Mouse (Mus musculus) neural tube, embryonic 13.5 days (tissue): ENCODE results near the gene Taf4. TPM values are rescaled to one million over a fixed set of nuclear protein-coding genes. Genes with fewer than 3 reads are reported as not detected.

Experiments used
- ATAC-seq: fragments of 200-750 bp; cut with Nextera tagmentation; 2 replicates; pipeline ENCODE4 v1.8.0; 2017; ENCODE audit warnings: low read depth, mild to moderate bottlenecking, moderate TSS enrichment, moderate library complexity
- H3K27ac ChIP-seq: fragments of 300-500 bp; sonication (generic); replicated peaks from 2 replicates; pipeline ENCODE4 v1.5.1; 2015; ENCODE audit warnings: moderate library complexity, mild to moderate bottlenecking, inconsistent platforms
- H3K27me3 ChIP-seq: fragments of 300-500 bp; sonication (generic); 2 replicates; pipeline ENCODE4 v1.6.1; 2015; ENCODE audit warnings: mild to moderate bottlenecking, inconsistent platforms
- H3K36me3 ChIP-seq: fragments of 300-500 bp; sonication (generic); 2 replicates; pipeline ENCODE4 v1.6.1; 2015; ENCODE audit warnings: mild to moderate bottlenecking, inconsistent platforms
- H3K4me1 ChIP-seq: fragments of 300-500 bp; sonication (generic); replicated peaks from 2 replicates; pipeline ENCODE4 v1.6.1; 2015; ENCODE audit warnings: inconsistent platforms
- H3K4me2 ChIP-seq: fragments of 300-500 bp; sonication (generic); 2 replicates; pipeline ENCODE4 v1.6.1; 2015; ENCODE audit warnings: inconsistent platforms, mild to moderate bottlenecking, moderate library complexity
- H3K4me3 ChIP-seq: fragments of 300-500 bp; sonication (generic); 2 replicates; pipeline ENCODE4 v1.5.1; 2015; ENCODE audit warnings: mild to moderate bottlenecking, inconsistent platforms
- H3K9ac ChIP-seq: fragments of 300-500 bp; sonication (generic); 2 replicates; pipeline ENCODE4 v1.6.1; 2015; ENCODE audit warnings: moderate library complexity, mild to moderate bottlenecking, inconsistent platforms
- H3K9me3 ChIP-seq: fragments of 300-500 bp; sonication (generic); 2 replicates; pipeline ENCODE4 v1.6.1; 2016; ENCODE audit warnings: inconsistent platforms
- WGBS: fragments of 180-500 bp; shearing (Covaris S2); methylation state at CpG from one replicate; pipeline ENCODE4 v1.1.7; 2015; 5-methylcytosine and 5-hydroxymethylcytosine counted together
- polyA plus RNA-seq: library from polyadenylated mRNA; unstranded; fragments of >200 nt; fragmentation: Nextera tagmentation; extraction: Ambion mirVana; gene quantifications from 2 replicates; pipeline ENCODE4 v1.2.1, GENCODE M21; 2015

Gene Taf4
- polyA plus RNA-seq, 1 experiment from 2014 or later = 3.7 TPM

DNA sequence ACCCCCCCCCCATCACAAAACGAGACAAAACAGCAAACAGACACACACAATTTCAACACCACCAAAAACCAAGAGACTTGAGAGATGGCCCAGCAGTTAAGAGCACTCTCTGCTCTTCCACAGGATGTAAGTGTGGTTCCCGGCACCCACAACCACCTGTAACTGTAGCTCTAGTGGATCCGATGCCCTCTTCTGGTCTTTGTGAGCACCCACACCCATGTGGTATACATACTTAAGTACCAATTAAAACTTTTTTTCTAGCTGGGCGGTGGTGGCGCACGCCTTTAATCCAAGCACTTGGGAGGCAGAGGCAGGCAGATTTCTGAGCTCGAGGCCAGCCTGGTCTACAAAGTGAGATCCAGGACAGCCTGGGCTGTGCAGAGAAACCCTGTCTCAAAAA, 34.2 kb upstream of the Taf4 start:
- no peaks in the 10 kb centered on the region for H3K9me3 ChIP-seq

DNA sequence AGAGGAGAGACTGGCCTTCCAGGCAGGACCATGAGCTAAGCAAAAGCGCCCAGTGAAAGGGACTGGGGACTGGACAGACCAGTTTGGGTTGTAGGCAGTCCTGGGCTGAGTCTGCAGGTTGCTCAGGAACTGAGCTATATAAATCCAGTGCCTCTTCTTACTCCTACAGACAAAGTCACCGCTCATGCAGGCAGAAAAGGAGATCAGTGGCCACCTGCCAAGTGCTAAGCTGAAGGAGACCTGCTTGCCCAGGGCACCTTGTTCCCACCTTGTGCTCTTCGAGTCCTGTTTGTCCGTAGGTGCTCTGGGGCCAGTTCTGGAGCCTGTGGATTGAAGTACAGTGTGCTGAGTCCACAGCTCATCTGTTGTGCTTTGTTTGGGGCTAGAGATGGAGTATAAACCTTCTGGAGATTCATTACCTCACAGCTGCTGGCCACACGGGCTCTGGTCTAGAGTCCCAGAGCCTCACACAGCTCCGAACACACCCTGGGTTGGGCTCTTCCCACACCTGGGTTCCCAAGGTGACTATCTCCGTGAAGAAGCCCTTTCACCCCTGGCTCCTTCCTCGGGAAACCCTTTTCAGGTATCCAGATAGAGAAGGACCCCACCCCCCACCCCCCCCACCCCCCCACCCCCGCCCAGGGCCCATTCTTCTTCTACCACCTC, 30.0 kb upstream of the Taf4 start:
- WGBS = 55% methylated on average over 9 of the region's 9 CpGs
- H3K4me1 ChIP-seq = no peaks in the 10 kb centered on the region
- ATAC-seq = no peak

More for the DNA sequence above, 34.2 kb upstream of the Taf4 start:
- Histone ChIP-seq H3K27ac (no peak overlapping the region), H3K4me1 (no peaks in the 10 kb centered on the region), H3K4me3 (no peak overlapping the region), H3K4me2 (no peak overlapping the region), H3K9ac (no peak overlapping the region), H3K27me3 (no peaks in the 10 kb centered on the region), H3K36me3 (no peaks in the 10 kb centered on the region)
- WGBS = 94% methylated on average over 7 of the region's 7 CpGs
- no peak for ATAC-seq

DNA sequence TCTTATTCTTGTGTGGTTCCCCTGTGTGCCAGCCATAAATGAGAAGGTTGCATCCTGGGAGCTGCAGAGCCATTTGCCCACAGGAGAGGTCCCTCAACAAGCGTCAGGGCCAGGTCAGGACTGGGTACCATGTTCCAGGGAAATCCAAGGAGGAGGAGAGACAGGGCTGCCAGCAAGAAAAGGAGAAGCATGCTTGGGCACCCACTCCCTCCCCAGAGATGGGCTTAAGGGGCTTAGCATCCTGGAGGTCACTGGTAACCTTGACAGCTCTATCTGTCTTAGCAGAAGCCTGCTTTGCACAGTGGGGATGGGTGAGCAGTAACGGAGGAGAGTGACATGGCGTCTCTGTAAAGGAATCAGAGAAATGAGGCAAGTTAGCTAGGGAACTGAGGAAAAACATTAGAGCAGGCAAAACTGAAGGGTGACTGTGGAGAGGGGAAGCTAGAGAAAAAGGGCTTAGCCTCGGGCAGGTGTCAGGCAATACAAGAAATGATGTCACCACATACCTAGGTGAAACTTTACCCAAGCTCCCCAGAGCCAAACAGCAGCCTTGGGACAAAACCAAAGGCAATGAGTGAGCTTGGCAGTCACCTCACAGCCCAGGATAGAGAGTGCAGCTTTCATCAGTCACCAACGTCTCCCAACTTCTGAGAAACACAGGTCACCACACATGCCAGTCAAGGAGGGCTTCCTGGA, 29.4 kb upstream of the Taf4 start:
- no peaks in the 10 kb centered on the region for H3K27me3 ChIP-seq
- H3K9me3 ChIP-seq = no peaks in the 10 kb centered on the region
- no peaks in the 10 kb centered on the region for H3K36me3 ChIP-seq
- H3K27ac ChIP-seq = no peak overlapping the region
- no peak overlapping the region for H3K9ac ChIP-seq
- no peak overlapping the region for H3K4me2 ChIP-seq
- WGBS = 66% methylated on average over 5 of the region's 5 CpGs
- ATAC-seq = no peak
- H3K4me3 ChIP-seq = no peak overlapping the region
- no peaks in the 10 kb centered on the region for H3K4me1 ChIP-seq

More for the DNA sequence above, 30.0 kb upstream of the Taf4 start:
- Histone ChIP-seq H3K9me3 (no peaks in the 10 kb centered on the region), H3K4me2 (no peak overlapping the region), H3K27ac (no peak overlapping the region), H3K27me3 (no peaks in the 10 kb centered on the region), H3K4me3 (no peak overlapping the region), H3K36me3 (no peaks in the 10 kb centered on the region), H3K9ac (no peak overlapping the region)

DNA sequence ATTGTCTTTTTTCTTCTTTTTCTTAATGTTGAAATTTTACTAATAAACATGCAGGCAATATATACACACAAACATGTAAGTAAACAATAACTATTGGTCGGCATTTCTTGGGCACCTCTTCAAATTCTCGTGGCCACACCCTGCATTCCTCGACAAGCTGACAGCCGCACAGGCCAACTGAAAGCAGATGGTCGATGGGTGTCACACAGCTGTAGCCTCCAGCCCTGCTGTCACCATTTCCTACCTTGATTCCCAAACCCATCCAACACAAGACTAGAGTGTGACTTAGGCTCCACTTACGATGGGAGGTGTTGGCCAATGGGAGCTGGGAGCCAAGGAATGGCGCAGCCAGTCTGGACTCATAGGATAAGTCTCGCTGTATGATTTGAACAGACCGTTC, 25.2 kb upstream of the Taf4 start:
- no peak overlapping the region for H3K9ac ChIP-seq
- no peak for ATAC-seq
- no peaks in the 10 kb centered on the region for H3K36me3 ChIP-seq
- no peaks in the 10 kb centered on the region for H3K4me1 ChIP-seq
- 94% methylated on average over 9 of the region's 9 CpGs for WGBS
- H3K4me3 ChIP-seq = no peak overlapping the region
- no peak overlapping the region for H3K27ac ChIP-seq
- no peaks in the 10 kb centered on the region for H3K9me3 ChIP-seq
- no peaks in the 10 kb centered on the region for H3K27me3 ChIP-seq
- no peak overlapping the region for H3K4me2 ChIP-seq

DNA sequence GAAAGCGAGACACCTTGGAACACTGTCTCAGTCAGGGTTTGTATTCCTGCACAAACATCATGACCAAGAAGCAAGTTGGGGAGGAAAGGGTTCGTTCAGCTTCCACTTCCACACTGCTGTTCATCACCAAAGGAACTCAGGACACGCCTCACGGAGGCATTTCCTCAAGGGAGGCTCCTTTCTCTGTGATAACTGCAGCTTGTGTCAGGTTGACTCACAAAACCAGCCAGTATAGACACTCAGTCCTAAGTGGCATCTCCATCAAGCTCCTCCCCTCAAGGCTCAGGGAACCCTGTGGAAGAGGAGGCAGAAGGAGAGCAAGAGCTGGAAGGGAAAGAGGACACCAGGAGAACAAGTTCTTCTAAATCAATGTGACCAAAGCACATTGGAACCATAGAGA, 22.0 kb upstream of the Taf4 start:
- H3K27ac ChIP-seq = no peak overlapping the region
- WGBS = 81% methylated on average over 4 of the region's 4 CpGs
- H3K9ac ChIP-seq = no peak overlapping the region
- H3K27me3 ChIP-seq = no peaks in the 10 kb centered on the region
- H3K4me3 ChIP-seq = no peak overlapping the region
- no peaks in the 10 kb centered on the region for H3K36me3 ChIP-seq
- no peaks in the 10 kb centered on the region for H3K4me1 ChIP-seq
- H3K4me2 ChIP-seq = no peak overlapping the region
- H3K9me3 ChIP-seq = no peaks in the 10 kb centered on the region
- no peak for ATAC-seq

DNA sequence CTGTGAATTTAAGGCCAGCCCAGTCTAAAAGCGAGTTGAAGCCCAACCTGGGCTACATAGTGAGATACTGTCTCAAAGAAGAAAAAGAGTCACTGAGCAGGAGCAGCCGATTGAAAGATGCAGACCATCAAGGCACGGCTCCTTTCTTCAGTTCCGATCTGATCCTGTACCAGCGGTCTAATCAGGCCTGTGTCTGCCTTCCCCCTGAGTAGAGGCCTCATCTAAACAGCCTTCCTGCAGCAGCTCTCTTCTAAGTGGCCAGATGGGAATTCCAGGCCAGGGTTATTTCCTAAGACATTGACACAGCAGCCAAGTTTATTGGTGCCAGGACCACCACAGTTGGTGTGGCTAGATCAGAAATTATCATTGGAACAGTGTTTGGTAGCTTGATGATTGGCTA, 16.6 kb upstream of the Taf4 start:
- no peak overlapping the region for H3K9ac ChIP-seq
- H3K4me3 ChIP-seq = no peak overlapping the region
- whole genome bisulfite sequencing = 81% methylated on average over 5 of the region's 5 CpGs
- no peak overlapping the region for H3K27ac ChIP-seq
- H3K9me3 ChIP-seq = no peaks in the 10 kb centered on the region
- no peaks in the 10 kb centered on the region for H3K36me3 ChIP-seq
- no peak for ATAC-seq
- H3K4me2 ChIP-seq = no peak overlapping the region
- H3K4me1 ChIP-seq = no peaks in the 10 kb centered on the region
- no peaks in the 10 kb centered on the region for H3K27me3 ChIP-seq

DNA sequence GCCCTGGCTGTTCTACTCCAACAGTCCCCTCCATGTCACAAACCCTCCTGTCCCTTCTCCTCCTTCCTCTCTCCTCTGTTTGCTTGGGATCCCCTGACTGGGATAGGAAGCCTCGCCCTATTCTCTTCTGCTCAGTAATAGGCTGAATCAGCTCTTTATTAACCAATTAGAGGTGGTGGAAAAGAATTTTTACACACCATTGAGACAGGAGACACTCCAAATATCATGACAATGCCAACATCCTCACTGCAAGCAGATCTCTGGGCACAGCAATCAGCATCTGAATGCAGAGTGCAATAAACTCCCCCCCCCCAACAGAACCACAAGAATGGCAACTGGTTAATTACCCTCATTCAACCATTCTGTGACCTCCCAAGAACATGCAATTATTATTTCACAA, 12.7 kb upstream of the Taf4 start:
- Histone ChIP-seq H3K27me3 (no peaks in the 10 kb centered on the region), H3K36me3 (no peaks in the 10 kb centered on the region), H3K4me1 (no peaks in the 10 kb centered on the region), H3K4me2 (no peak overlapping the region), H3K4me3 (no peak overlapping the region), H3K9me3 (no peaks in the 10 kb centered on the region), H3K9ac (no peak overlapping the region), H3K27ac (no peak overlapping the region)
- WGBS = 9% methylated on average over 1 of the region's 1 CpGs
- no peak for ATAC-seq

DNA sequence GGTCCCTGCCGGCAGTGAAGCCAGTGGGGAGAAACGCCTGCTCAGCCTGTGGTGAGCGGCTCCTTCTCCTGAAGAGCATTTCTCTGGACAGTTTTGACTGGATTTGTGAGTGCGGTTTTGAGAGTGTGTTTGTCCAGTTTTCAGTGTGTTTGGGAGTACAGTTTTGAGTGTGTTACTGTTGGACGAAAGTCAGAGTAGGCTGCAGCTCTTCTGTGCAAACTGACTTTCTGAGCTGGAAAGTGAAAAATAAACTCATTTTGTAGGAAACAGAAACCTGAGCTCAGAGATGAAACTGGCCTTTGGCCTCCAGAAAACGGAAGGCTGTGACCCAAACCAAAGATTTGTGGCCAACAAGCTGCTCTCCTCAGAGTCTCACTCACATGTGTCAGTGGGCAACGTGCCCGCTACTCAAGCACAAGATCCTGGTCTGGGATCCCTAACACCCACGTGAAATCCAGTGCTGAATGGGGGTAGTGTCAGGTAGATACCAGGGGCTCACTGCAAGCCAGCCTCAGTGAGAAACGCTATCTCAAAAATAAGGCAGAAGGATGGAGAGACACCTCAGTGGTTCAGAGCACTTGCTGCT, 10.1 kb upstream of the Taf4 start:
- H3K4me3 ChIP-seq = no peak overlapping the region
- no peak overlapping the region for H3K9ac ChIP-seq
- H3K27me3 ChIP-seq = no peaks in the 10 kb centered on the region
- H3K36me3 ChIP-seq = no peaks in the 10 kb centered on the region
- 79% methylated on average over 10 of the region's 10 CpGs for WGBS
- H3K27ac ChIP-seq = no peak overlapping the region
- H3K4me1 ChIP-seq = no peaks in the 10 kb centered on the region
- no peak for ATAC-seq
- H3K4me2 ChIP-seq = no peak overlapping the region
- H3K9me3 ChIP-seq = no peaks in the 10 kb centered on the region

DNA sequence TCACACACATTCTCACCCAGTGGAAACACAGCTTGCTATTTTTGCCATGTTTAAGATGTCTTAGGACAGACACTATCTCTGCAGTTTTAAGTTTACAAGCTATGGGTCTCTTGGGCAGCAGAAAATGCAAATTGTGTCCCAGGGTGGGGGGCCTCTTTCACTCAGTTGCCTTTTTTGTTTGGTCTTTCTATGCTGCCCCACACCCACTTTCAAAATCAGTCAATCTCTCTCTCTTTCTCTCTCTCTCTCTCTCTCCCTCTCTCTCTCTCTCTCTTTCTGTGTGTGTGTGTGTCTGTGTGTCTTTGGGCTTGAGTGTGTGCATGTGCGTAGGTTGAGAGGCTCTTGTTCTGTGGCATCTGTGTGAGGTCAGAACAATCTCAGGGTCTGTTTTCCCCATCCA, 9.2 kb upstream of the Taf4 start:
- no peak overlapping the region for H3K4me2 ChIP-seq
- H3K36me3 ChIP-seq = no peaks in the 10 kb centered on the region
- H3K27me3 ChIP-seq = no peaks in the 10 kb centered on the region
- H3K27ac ChIP-seq = no peak overlapping the region
- ATAC-seq = no peak
- no peak overlapping the region for H3K4me3 ChIP-seq
- no peak overlapping the region for H3K9ac ChIP-seq
- no peaks in the 10 kb centered on the region for H3K4me1 ChIP-seq
- 92% methylated on average over 1 of the region's 1 CpGs for WGBS
- no peaks in the 10 kb centered on the region for H3K9me3 ChIP-seq

DNA sequence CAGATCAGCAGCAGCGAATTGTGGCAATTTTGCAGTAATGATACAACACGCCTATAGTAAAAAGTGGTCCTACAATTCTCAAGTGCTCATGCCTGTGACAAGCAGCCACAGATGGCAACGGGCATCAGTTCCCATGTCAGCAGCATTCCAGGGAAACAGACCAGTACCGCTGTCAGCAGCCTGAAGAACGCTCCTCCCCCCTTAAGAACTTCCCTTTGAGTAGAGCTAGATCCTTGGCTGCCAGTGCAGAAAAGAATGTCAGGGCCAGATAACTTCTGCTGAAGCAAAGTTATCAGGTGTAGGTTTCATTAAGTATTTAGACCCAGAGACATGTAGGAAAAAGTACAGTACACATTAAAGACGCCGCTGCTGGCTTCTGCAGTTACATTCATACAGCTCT, 8.4 kb upstream of the Taf4 start:
- Histone ChIP-seq H3K4me1 (no peaks in the 10 kb centered on the region), H3K36me3 (no peaks in the 10 kb centered on the region), H3K4me3 (no peak overlapping the region), H3K4me2 (no peak overlapping the region), H3K9me3 (no peaks in the 10 kb centered on the region), H3K27ac (no peak overlapping the region), H3K9ac (no peak overlapping the region), H3K27me3 (no peaks in the 10 kb centered on the region)
- WGBS = 49% methylated on average over 7 of the region's 7 CpGs
- no peak for ATAC-seq

DNA sequence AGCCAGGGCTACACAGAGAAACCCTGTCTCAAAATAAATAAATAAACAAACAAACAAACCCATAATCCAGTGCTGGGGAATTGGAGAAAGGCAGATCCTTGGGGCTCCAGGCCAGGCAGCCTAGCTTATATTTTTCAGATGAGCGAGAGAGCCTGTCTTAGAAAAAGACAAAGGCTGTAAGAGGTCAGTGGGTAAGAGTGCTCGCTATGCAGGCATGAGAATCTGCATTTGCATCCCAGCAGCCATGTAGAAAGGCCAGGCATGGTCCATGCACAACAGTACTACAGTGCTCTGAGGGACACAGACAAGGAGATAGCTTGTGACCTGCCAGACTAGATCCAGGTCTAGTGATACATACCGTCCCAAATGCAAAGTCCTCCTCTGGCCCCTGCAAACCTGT, 6.3 kb upstream of the Taf4 start:
- peaks cover 8% of the 10 kb centered on the region for H3K4me1 ChIP-seq
- H3K4me3 ChIP-seq = no peak overlapping the region
- 83% methylated on average over 3 of the region's 3 CpGs for WGBS

DNA sequence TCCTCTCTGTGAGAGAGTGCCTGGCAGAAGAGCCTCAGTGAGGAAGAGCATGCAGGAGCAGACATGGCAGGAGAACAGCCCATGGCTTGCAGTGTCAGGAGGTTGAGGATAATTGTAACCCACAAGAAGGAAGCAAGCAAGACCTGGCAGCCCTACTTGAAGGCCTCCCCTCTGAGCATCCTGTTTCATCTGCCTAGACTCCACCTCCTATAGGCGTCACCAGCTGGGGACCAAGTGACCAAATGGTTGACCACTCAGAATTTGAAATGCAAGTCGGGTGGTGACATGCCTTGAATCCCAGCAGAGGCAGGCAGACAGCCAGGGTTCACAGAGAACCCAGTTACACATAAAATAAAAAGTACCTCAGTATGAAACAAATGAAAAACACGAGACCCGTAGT, 4.2 kb upstream of the Taf4 start:
- Histone ChIP-seq H3K4me3 (no peak overlapping the region), H3K9ac (no peak overlapping the region), H3K27ac (no peak overlapping the region), H3K4me2 (no peak overlapping the region), H3K4me1 (peaks cover 12% of the 10 kb centered on the region), H3K27me3 (no peaks in the 10 kb centered on the region), H3K9me3 (no peaks in the 10 kb centered on the region), H3K36me3 (no peaks in the 10 kb centered on the region)
- WGBS = 62% methylated on average over 4 of the region's 4 CpGs
- no peak for ATAC-seq

More for the DNA sequence above, 6.3 kb upstream of the Taf4 start:
- no peak for ATAC-seq
- H3K27ac ChIP-seq = no peak overlapping the region
- no peaks in the 10 kb centered on the region for H3K27me3 ChIP-seq
- H3K36me3 ChIP-seq = no peaks in the 10 kb centered on the region
- no peaks in the 10 kb centered on the region for H3K9me3 ChIP-seq
- H3K9ac ChIP-seq = no peak overlapping the region
- H3K4me2 ChIP-seq = no peak overlapping the region
